10 mouse cellular contexts compared by ENCODE assay signal in genomic region chr19:37059623-37060022, GRCm38 (mm10).
DNase-seq lines count a peak whose midpoint lies in the region; ATAC-seq and TF ChIP-seq lines count a peak whose summit lies in the region.
"Had no signal": no experiment of that assay in that cellular context is flagged by ENCODE, and none has a peak within 500 bp of the region (broad histone marks: within the 10 kb centered on the region; RNA-seq: fewer than 3 reads in every experiment).

No protein-coding gene starts in this region.

- no peak overlapping the region for H3K4me3 ChIP-seq in left cerebral cortex, adult 2 months
- H3K4me3 ChIP-seq in heart, adult 2 months = no peak overlapping the region
- no peak overlapping the region for H3K4me3 ChIP-seq in hindbrain, embryonic 13.5 days
- H3K4me3 ChIP-seq: hindbrain, embryonic 15.5 days; limb, embryonic 15.5 days had no signal

- TF ChIP-seq POLR2A in heart, adult 2 months (IDR thresholded peaks at IDR 0.05; ENCODE audit: insufficient read depth, low read depth, low read length) = no peak

- TF ChIP-seq EP300 in heart, adult 2 months (IDR thresholded peaks at IDR 0.05; ENCODE audit: insufficient read depth, low read depth, low read length) = 0 out of 2 replicates have a peak, but pooled peaks have one; percentile 29

- H3K27ac ChIP-seq in left cerebral cortex, adult 2 months = peak overlapping the region; percentile 16; the same call in 1 of the 2 replicates
- H3K27ac ChIP-seq in heart, adult 2 months = peak overlapping the region; percentile 79
- no peak overlapping the region for H3K27ac ChIP-seq in hindbrain, embryonic 13.5 days
- H3K27ac ChIP-seq: hindbrain, embryonic 15.5 days; limb, embryonic 15.5 days had no signal

- no peak overlapping the region for H3K4me2 ChIP-seq in hindbrain, embryonic 13.5 days
- H3K4me2 ChIP-seq: hindbrain, embryonic 15.5 days; limb, embryonic 15.5 days had no signal

- H3K27me3 ChIP-seq in heart, adult 2 months (ENCODE audit: control insufficient read depth, insufficient read depth, low read length) = no peaks in the 10 kb centered on the region
- H3K27me3 ChIP-seq in hindbrain, embryonic 13.5 days = no peaks in the 10 kb centered on the region
- H3K27me3 ChIP-seq: hindbrain, embryonic 15.5 days; limb, embryonic 15.5 days had no signal

- no peak for ATAC-seq in hindbrain, embryonic 13.5 days (ENCODE audit: low FRiP score)

- no peaks in the 10 kb centered on the region; the same call in 1 of the 2 replicates for H3K79me2 ChIP-seq in heart, adult 2 months (replicated peaks; ENCODE audit: control insufficient read depth, insufficient read depth, low read length)

- peaks cover 9% of the 10 kb centered on the region for H3K36me3 ChIP-seq in heart, adult 2 months (ENCODE audit: control insufficient read depth, insufficient read depth, low read length)
- no peaks in the 10 kb centered on the region for H3K36me3 ChIP-seq in hindbrain, embryonic 13.5 days
- H3K36me3 ChIP-seq: limb, embryonic 15.5 days had no signal

- 13% methylated on average over 2 of the region's 2 CpGs for WGBS in heart, adult 2 months
- WGBS in hindbrain, embryonic 13.5 days = 66% methylated on average over 2 of the region's 2 CpGs

- TF ChIP-seq CTCF in left cerebral cortex, adult 2 months (IDR thresholded peaks at IDR 0.05) = no peak
- no peak for TF ChIP-seq CTCF in heart, adult 2 months (IDR thresholded peaks at IDR 0.05)

- H3K9ac ChIP-seq in heart, adult 2 months (ENCODE audit: low read depth, low read length) = no peak overlapping the region
- no peak overlapping the region for H3K9ac ChIP-seq in hindbrain, embryonic 13.5 days
- H3K9ac ChIP-seq: hindbrain, embryonic 15.5 days; limb, embryonic 15.5 days had no signal

- H3K4me1 ChIP-seq in heart, adult 2 months (ENCODE audit: control insufficient read depth, insufficient read depth, low read length) = peaks cover 3% of the 10 kb centered on the region
- no peaks in the 10 kb centered on the region for H3K4me1 ChIP-seq in hindbrain, embryonic 13.5 days (replicated peaks)
- H3K4me1 ChIP-seq: hindbrain, embryonic 15.5 days; limb, embryonic 15.5 days had no signal

- no peaks in the 10 kb centered on the region for H3K9me3 ChIP-seq in hindbrain, embryonic 13.5 days
- H3K9me3 ChIP-seq: hindbrain, embryonic 15.5 days; limb, embryonic 15.5 days had no signal

- intact Hi-C loops in left cerebral cortex, adult 2 months (cut with DNase I) = loop anchor here (5.0 kb wide), 1 partner anchor 113 kb away; no protein-coding TSS in a partner anchor
- intact Hi-C loops in left cerebral cortex, postnatal 36 days (cut with DNase I) = no loop called here
- intact Hi-C loops in heart, adult 2 months (cut with DNase I) = no loop called here

- no peak for DNase-seq in left cerebral cortex, adult 2 months (ENCODE audit: extremely low spot score in 1 of 2, low spot score in 2 of 2)
- DNase-seq in left cerebral cortex, postnatal 36 days (ENCODE audit: low spot score in 2 of 2) = no peak
- DNase-seq in adipocyte (ENCODE audit: low spot score) = peak; percentile 66
- peak; percentile 42 to 58 for DNase-seq in heart, adult 2 months
- DNase-seq in kidney, postnatal 4 days = peak; percentile 12 to 35
- no peak for DNase-seq in embryo, embryonic 9.5 days (ENCODE audit: extremely low spot score)
- DNase-seq in thymus, adult 18-20 months = no peak

Comparison
In these comparisons a context has a peak if more than half of its experiments do, and no peak if none do; other contexts are left out.
1. DNase-seq: peak in adipocyte (single experiment), heart, adult 2 months (2 of 2) and kidney, postnatal 4 days (2 of 2); none in left cerebral cortex, adult 2 months (0 of 2), left cerebral cortex, postnatal 36 days (0 of 2), embryo, embryonic 9.5 days (single experiment) and thymus, adult 18-20 months (0 of 2).